Mouse (Mus musculus): ENCODE data around the gene Map3k6. TPM values are rescaled to one million over a fixed set of nuclear protein-coding genes. Genes with fewer than 3 reads are reported as not detected.

The Map3k6 gene
- polyA plus RNA-seq (2015; fragmentation: Nextera tagmentation; extraction: Ambion mirVana), result 21.3 and 21.4 TPM in 2 replicates

DNA sequence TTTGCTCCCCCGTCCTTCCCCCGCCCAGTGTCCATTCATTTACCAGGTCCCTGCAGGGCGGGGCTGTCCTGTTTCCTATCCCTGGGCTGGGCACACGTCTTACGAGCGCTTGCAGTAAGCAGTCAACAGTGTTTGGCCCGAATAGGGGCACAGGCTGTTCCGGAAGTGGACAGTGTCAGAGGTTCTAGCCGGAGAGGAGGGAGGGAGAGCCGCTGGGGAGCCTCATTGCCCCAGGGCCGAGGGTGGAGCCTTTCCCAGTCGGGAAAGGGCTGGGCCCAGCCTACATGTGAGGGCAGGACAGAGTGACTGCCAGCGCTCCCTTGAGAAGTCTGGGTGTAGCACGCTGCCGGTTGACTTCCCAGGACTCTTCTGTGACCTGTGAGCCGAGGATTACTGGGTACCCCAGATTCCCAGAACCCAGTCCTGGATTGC lies at the start of gene Map3k6:
Gene Map3k6, plus strand, starts transcription at position 329 of the 432 bp plus-strand sequence.
- Histone ChIP-seq H3K4me2 (peak within 1 kb of the TSS; percentile 95), H3K4me3 (peak within 1 kb of the TSS; percentile 67), H3K27me3 (peaks cover 49% of the 10 kb centered on the region), H3K27ac (peak within 1 kb of the TSS; percentile 86), H3K9me3 (no peaks in the 10 kb centered on the region), H3K36me3 (no peaks in the 10 kb centered on the region), H3K4me1 (peaks cover 16% of the 10 kb centered on the region), H3K9ac (peak within 1 kb of the TSS; percentile 62)
- peak; percentile 11; the same call in 1 of the 2 replicates for ATAC-seq (ENCODE audit: insufficient number of reproducible peaks, low FRiP score, low TSS enrichment, low read depth)
- 12% methylated on average over 16 of the region's 16 CpGs for WGBS

DNA sequence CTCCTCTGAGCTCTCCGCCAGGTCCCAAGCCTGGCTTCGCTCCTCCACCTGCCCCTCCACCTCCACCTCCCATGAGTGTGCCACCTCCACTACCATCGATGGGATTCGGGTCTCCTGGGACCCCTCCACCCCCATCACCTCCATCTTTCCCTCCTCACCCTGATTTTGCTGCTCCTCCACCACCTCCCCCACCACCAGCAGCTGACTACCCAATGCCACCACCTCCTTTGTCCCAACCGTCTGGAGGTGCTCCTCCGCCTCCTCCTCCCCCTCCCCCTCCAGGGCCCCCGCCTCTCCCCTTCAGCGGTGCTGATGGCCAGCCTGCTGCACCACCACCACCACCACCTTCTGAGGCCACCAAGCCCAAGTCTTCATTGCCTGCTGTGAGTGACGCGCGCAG lies 46.1 kb upstream of the Map3k6 start:
- H3K4me2 ChIP-seq, result no peak overlapping the region
- H3K27me3 ChIP-seq, result no peaks in the 10 kb centered on the region
- no peak overlapping the region for H3K9ac ChIP-seq
- WGBS, result 84% methylated on average over 11 of the region's 11 CpGs
- H3K27ac ChIP-seq, result no peak overlapping the region
- peaks cover 70% of the 10 kb centered on the region for H3K36me3 ChIP-seq
- no peak for ATAC-seq (ENCODE audit: insufficient number of reproducible peaks, low FRiP score, low TSS enrichment, low read depth)
- H3K4me1 ChIP-seq, result peaks cover 38% of the 10 kb centered on the region
- no peak overlapping the region for H3K4me3 ChIP-seq
- no peaks in the 10 kb centered on the region for H3K9me3 ChIP-seq

DNA sequence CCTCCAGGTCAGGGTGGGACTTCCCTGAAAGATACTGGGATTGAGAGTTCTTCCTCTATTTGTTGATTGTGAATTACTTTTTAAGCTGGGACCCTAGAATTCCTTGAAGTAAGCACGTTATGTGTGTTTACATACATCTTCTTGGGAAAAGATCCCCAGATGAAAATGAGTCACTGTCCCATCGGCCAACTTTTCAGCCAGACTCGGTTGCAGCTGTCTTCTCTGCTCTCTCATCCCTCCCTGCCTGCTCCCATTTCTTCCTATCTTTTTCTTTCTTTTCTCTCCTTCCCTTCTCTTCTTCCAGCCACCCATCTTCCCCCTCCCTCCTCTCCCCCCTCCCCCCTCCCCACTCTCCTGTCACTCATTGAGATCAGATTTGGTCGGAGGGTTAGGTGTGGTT lies 45.6 kb upstream of the Map3k6 start:
- Histone ChIP-seq H3K4me3 (no peak overlapping the region), H3K9ac (no peak overlapping the region), H3K9me3 (no peaks in the 10 kb centered on the region), H3K4me1 (peaks cover 43% of the 10 kb centered on the region), H3K27ac (no peak overlapping the region), H3K36me3 (peaks cover 65% of the 10 kb centered on the region), H3K27me3 (no peaks in the 10 kb centered on the region), H3K4me2 (no peak overlapping the region)
- no peak for ATAC-seq (ENCODE audit: insufficient number of reproducible peaks, low FRiP score, low TSS enrichment, low read depth)
- 58% methylated on average over 4 of the region's 4 CpGs for WGBS

DNA sequence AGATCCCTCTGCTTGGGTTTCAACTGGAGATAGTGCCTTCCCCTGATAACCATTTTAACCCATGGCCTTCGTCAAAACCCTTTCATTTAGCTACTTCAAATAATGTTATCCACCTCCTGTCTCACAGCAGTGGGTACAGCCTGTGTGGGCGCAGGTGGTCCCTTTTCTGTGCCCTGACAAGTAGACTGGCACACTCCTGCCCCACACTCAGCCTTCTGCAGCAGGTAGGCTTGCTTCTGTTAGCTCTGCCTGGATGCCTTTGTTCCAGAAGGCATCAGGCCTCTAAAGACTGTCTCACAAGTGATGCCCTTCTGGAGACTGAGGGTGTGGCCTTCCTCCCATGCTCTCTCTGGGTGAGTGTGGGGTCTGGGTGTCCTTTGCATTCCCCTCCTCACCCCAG lies 44.5 kb upstream of the Map3k6 start:
- H3K4me2 ChIP-seq, result no peak overlapping the region
- H3K9me3 ChIP-seq, result no peaks in the 10 kb centered on the region
- ATAC-seq (ENCODE audit: insufficient number of reproducible peaks, low FRiP score, low TSS enrichment, low read depth), result no peak
- H3K4me3 ChIP-seq, result no peak overlapping the region
- H3K36me3 ChIP-seq, result peaks cover 54% of the 10 kb centered on the region
- no peak overlapping the region for H3K9ac ChIP-seq
- peak overlapping the region; percentile 87; the same call in 1 of the 2 replicates for H3K27ac ChIP-seq
- peaks cover 54% of the 10 kb centered on the region for H3K4me1 ChIP-seq
- no peaks in the 10 kb centered on the region for H3K27me3 ChIP-seq
- WGBS, result 86% methylated on average over 2 of the region's 2 CpGs

DNA sequence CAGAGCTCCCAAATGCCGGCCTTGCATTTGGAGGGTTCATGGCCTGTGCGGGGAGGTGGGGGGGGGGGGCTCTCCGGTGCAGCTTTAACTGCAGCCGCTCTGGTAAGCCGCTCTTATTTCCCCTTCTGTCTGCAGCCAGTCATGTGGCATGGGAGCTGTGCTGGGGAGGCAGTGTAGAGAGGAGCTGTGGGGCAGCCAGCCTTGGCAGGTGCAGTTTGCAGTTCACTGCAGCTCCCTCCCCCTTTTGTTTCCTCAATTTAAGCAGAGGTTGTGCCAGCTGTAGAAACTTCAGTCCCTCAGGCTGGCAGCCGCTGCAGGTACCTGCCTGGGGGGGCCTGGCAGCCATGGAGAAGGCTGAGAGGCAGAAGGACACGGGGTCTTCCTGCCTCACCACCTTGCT lies 43.8 kb upstream of the Map3k6 start:
- H3K4me2 ChIP-seq, result no peak overlapping the region
- no peak overlapping the region for H3K9ac ChIP-seq
- ATAC-seq (ENCODE audit: insufficient number of reproducible peaks, low FRiP score, low TSS enrichment, low read depth), result no peak
- H3K27me3 ChIP-seq, result no peaks in the 10 kb centered on the region
- 16% methylated on average over 7 of the region's 7 CpGs for WGBS
- H3K9me3 ChIP-seq, result no peaks in the 10 kb centered on the region
- peaks cover 46% of the 10 kb centered on the region for H3K36me3 ChIP-seq
- peaks cover 61% of the 10 kb centered on the region for H3K4me1 ChIP-seq
- peak overlapping the region; percentile 87 for H3K27ac ChIP-seq
- no peak overlapping the region for H3K4me3 ChIP-seq

DNA sequence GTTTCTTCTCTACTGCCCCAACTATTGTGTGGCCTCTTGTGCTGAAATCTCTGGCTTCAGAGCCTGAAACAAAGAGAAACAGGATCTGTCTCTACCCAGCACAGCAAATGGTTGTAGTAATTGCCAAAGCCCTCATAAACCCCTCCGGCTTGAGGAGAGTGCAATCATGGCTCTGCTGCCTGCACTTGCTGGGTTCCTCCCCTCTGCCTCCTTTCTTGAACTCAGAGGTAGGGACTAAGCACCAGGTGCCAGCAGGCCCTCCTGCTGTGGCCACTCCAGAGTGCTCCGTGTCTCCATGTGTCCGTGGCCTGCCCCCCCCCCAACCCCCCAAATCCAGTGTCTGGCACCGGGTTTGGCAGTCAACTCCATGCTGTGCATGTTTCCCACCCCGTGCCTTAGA lies 43.3 kb upstream of the Map3k6 start:
- ATAC-seq (ENCODE audit: insufficient number of reproducible peaks, low FRiP score, low TSS enrichment, low read depth), result no peak
- Histone ChIP-seq H3K4me3 (no peak overlapping the region), H3K9ac (no peak overlapping the region), H3K27me3 (no peaks in the 10 kb centered on the region), H3K4me1 (peaks cover 65% of the 10 kb centered on the region), H3K4me2 (no peak overlapping the region), H3K27ac (peak overlapping the region; percentile 87), H3K36me3 (peaks cover 43% of the 10 kb centered on the region), H3K9me3 (no peaks in the 10 kb centered on the region)
- 9% methylated on average over 5 of the region's 5 CpGs for WGBS

DNA sequence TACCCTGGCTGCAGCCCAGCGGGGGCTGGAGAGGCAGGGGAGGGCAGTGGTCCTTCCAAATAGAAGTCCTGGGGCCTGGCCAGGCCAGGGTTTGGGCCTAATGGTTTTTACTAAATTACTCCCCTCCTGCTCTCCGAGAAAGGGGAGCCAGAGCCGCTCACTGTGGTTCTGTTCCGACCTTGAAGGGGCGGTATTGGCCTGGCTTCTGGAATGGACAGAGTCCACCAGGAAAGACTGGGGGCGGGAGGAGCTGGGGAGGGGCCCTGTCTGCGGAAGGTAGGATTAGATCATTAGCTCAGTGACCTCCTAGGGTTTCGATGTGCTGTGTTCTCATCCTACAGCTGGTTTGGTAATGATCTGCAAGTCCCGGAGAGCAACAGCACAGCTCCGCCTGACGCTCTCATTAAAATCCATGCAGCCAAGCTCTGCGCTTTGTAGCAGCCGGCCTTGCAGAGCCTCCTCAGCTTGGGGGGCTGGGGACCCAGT lies 42.8 kb upstream of the Map3k6 start:
- Histone ChIP-seq H3K4me1 (peaks cover 65% of the 10 kb centered on the region), H3K27ac (peak overlapping the region; percentile 87), H3K9me3 (no peaks in the 10 kb centered on the region), H3K27me3 (no peaks in the 10 kb centered on the region), H3K4me3 (no peak overlapping the region), H3K9ac (no peak overlapping the region), H3K4me2 (0 out of 2 replicates have a peak overlapping the region, but pooled peaks have one; percentile 8), H3K36me3 (peaks cover 38% of the 10 kb centered on the region)
- WGBS, result 19% methylated on average over 13 of the region's 13 CpGs
- peak; percentile 60 for ATAC-seq (ENCODE audit: insufficient number of reproducible peaks, low FRiP score, low TSS enrichment, low read depth)

DNA sequence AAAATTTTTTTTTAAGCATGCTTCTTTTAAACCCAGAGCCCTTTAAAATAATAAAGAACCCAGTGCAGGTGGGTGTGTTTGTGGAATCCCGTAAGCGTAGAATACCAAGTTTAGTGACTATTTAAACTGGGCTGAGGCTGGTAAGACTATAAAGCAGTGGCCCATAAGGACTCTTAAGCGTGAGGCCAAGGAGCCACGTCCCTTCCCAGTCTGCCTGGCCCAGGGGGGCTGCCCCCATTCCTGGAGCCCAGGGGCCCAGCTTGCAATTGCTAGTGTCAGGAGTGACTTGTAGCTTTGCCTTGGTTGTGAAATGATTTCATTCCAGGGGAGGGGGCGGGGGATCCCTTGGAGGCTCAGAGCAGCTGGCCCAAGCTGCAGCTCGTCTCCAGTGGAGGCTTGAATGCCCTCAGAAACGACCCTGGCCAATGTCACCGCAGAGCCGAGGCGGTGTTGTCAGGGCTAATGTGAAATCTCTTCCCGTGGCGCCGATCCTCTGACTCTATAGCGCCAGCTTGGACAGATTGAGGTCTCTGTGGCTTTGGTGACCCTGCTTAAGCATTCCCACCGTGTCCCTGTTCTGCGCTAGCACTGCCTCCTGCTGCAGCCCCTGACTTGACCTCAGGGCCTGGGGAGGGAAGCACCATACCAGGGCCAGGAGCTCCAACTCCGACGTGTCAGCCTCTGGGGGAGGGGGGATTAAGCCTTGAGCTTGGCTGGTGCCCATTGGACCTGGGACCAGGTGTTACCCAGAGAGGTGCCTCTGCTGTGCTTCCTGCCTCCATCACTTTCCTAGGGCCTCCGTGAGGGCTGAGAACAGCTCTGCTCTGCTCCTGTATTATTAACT lies 42.1 kb upstream of the Map3k6 start:
- Histone ChIP-seq H3K4me2 (0 out of 2 replicates have a peak overlapping the region, but pooled peaks have one; percentile 8), H3K4me1 (peaks cover 68% of the 10 kb centered on the region), H3K36me3 (peaks cover 31% of the 10 kb centered on the region), H3K9me3 (no peaks in the 10 kb centered on the region), H3K27ac (peak overlapping the region; percentile 87), H3K4me3 (no peak overlapping the region), H3K9ac (no peak overlapping the region), H3K27me3 (no peaks in the 10 kb centered on the region)
- ATAC-seq (ENCODE audit: insufficient number of reproducible peaks, low FRiP score, low TSS enrichment, low read depth), result no peak
- WGBS, result 19% methylated on average over 19 of the region's 19 CpGs

DNA sequence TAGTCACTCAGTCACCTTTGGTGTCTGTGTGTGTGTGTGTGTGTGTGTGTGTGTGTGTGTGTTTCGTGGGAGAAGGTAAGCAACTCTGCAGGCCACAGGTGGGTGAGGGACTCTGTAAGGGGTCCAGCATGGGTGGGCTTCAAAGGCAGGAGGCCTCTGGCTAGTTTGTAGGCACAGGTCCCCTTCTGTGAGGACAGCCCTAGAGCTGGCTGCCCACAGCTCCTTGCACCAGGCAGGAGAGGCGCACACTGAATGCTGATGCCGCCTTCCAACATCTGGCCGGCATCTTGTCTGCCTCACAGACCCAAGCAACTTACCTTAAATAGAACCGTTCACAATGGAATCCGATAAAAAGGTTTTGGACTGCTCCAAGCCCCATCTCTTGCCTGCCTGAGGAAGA lies 40.9 kb upstream of the Map3k6 start:
- no peak overlapping the region for H3K4me3 ChIP-seq
- peaks cover 20% of the 10 kb centered on the region for H3K36me3 ChIP-seq
- WGBS, result 44% methylated on average over 6 of the region's 6 CpGs
- H3K9ac ChIP-seq, result no peak overlapping the region
- peaks cover 75% of the 10 kb centered on the region for H3K4me1 ChIP-seq
- H3K4me2 ChIP-seq, result peak overlapping the region; percentile 12; the same call in 1 of the 2 replicates
- ATAC-seq (ENCODE audit: insufficient number of reproducible peaks, low FRiP score, low TSS enrichment, low read depth), result no peak
- H3K27me3 ChIP-seq, result no peaks in the 10 kb centered on the region
- H3K9me3 ChIP-seq, result no peaks in the 10 kb centered on the region
- peak overlapping the region; percentile 87 for H3K27ac ChIP-seq

DNA sequence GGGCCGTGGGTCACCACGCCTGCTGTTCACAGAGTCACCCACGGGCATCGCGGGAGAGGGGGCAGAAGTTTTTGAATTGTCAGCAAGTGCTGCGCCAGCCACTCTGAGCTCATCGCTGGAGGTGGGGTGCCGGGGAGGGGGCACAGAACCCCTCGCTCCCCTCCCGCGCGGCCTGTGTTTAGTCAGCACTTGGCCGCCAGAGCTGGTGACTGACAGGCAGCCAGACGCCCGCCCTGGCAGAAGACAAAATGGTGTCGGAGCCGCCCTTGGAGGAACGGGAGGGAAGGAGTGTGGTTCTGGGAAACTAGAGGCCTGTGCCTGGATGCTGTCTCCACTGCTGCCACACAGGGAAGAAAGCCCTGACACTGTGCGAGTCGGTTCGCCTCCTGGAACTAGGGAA lies 40.3 kb upstream of the Map3k6 start:
- peak overlapping the region; percentile 4; the same call in 1 of the 2 replicates for H3K4me3 ChIP-seq
- WGBS, result 34% methylated on average over 21 of the region's 21 CpGs
- no peak overlapping the region for H3K9ac ChIP-seq
- H3K9me3 ChIP-seq, result no peaks in the 10 kb centered on the region
- H3K27ac ChIP-seq, result peak overlapping the region; percentile 87
- peaks cover 77% of the 10 kb centered on the region for H3K4me1 ChIP-seq
- peak overlapping the region; percentile 12; the same call in 1 of the 2 replicates for H3K4me2 ChIP-seq
- H3K27me3 ChIP-seq, result no peaks in the 10 kb centered on the region
- H3K36me3 ChIP-seq, result peaks cover 17% of the 10 kb centered on the region
- no peak for ATAC-seq (ENCODE audit: insufficient number of reproducible peaks, low FRiP score, low TSS enrichment, low read depth)

DNA sequence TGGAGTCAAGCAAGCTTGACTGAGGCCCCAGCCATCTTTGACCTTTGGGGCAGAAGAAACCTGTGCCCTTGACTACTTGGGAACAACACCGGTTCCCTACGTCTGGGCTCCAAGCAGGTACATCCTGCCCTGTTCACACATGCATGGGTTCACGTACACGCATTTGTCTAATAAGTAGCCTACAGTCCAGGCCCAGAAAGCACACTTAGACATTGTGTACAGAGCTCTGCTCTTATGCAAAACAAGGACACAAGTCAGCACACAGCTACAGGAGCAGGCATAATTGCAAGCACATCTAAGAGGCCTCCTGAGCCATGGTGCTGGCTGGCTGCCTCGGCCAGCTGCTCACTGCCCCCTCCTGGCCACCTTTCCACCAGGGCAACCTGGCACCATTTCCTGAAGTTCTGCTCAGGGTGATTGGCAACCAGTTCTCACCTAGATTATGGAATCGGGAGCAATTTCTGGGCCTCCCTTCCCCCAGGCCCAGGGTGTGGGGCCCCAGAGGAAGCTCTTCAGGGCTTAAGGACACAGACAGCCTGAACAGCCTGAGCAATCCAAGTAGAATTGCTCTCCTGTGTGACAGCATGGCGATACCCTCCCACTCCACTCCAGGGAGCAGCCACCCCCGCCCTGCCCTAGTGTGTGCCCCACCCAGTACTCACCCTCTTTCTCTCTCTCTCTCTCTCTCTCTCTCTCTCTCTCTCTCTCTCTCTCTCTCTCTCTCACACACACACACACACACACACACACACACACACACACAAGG lies 39.4 kb upstream of the Map3k6 start:
- Histone ChIP-seq H3K36me3 (peaks cover 9% of the 10 kb centered on the region), H3K4me3 (no peak overlapping the region), H3K27ac (peak overlapping the region; percentile 87), H3K9ac (no peak overlapping the region), H3K4me1 (peaks cover 75% of the 10 kb centered on the region), H3K27me3 (no peaks in the 10 kb centered on the region), H3K9me3 (no peaks in the 10 kb centered on the region), H3K4me2 (no peak overlapping the region)
- ATAC-seq (ENCODE audit: insufficient number of reproducible peaks, low FRiP score, low TSS enrichment, low read depth), result no peak
- WGBS, result 52% methylated on average over 8 of the region's 8 CpGs

DNA sequence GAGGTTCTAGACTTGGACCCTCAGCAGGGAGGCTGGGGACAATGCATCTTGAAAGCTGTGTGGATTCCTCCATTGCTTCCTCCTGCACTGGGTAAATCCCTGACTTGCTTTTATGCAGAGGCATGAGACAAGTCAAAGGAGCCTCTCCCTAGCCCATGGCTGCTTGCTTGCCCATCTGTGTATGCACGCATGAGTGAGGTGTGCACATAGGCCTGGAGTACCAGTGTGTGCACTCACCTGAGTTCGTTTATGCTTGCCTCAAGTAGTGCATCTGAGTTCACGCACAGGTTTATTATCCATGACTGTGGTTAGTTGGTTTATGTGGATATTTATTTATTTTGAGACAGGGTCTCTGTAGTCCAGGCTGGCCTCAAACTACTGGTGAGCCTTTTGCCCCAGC lies 38.4 kb upstream of the Map3k6 start:
- ATAC-seq (ENCODE audit: insufficient number of reproducible peaks, low FRiP score, low TSS enrichment, low read depth), result no peak
- H3K9me3 ChIP-seq, result no peaks in the 10 kb centered on the region
- H3K27me3 ChIP-seq, result no peaks in the 10 kb centered on the region
- H3K4me3 ChIP-seq, result no peak overlapping the region
- H3K9ac ChIP-seq, result no peak overlapping the region
- H3K36me3 ChIP-seq, result no peaks in the 10 kb centered on the region
- 88% methylated on average over 3 of the region's 3 CpGs for WGBS
- no peak overlapping the region for H3K27ac ChIP-seq
- peaks cover 64% of the 10 kb centered on the region for H3K4me1 ChIP-seq
- H3K4me2 ChIP-seq, result no peak overlapping the region

Measured in limb, embryonic 15.5 days (tissue).